Mouse (Mus musculus): ENCODE measurements at regions not wholly inside any gene's neighbourhood (a gene's known extent, or its start where the extent isn't known, plus 50 kb on each side); places are given as distances from the start of the nearest gene placed in this dataset.

- ATAC-seq (replicated peaks; ENCODE audit: poor library complexity, severe bottlenecking), result no peak
These were observed 66.9 kb upstream of the A430005L14Rik start for GRCm38 (mm10) chr4:153890130-153890529.

GRCm38 (mm10) chr4:153899721-153900120, 57.3 kb upstream of the A430005L14Rik start:
- no peak for ATAC-seq (replicated peaks; ENCODE audit: poor library complexity, severe bottlenecking)

DNA sequence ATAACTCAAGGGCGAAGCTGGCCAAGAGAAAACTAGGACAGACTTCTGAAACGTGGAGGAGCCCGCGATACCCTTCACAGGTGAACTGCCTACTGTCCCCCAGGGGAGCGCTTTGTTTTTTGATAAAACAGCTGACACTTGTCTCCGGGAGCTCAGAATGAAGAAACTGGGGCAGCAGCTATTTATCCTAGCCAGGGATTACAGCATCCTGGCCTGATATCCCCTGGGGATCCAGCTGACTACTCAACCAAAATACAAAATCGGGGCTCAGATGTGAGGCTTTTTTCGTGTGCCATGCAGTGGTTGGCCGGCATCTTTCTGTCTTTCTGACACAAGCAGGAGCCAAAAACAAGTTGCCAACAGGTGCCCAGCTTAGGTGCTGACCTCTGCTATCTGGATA, 52.0 kb upstream of the A430005L14Rik start:
- ATAC-seq (replicated peaks; ENCODE audit: poor library complexity, severe bottlenecking), result no peak

- no peak for ATAC-seq (replicated peaks; ENCODE audit: poor library complexity, severe bottlenecking)
These were observed 51.5 kb upstream of the A430005L14Rik start for GRCm38 (mm10) chr4:153905511-153905910.

All from granulocyte monocyte progenitor cell, adult 5-6 weeks (primary cell).